Mouse (Mus musculus) spleen, postnatal 10 days (tissue): ENCODE measurements at regions not wholly inside any gene's neighbourhood (a gene's known extent, or its start where the extent isn't known, plus 50 kb on each side); places are given as distances from the start of the nearest gene placed in this dataset.
"Not testable (repeated sequence)": the region's sequence is repeated elsewhere in the genome, so short reads cannot be mapped to it uniquely, and the experiment has no call there.

Source experiments
- DNase-seq, 2 experiments: peaks; one replicate each; pipeline ENCODE4 v3.0.0; 2021 to 2022; ENCODE audit warnings: low spot score in 2 of 2

DNA sequence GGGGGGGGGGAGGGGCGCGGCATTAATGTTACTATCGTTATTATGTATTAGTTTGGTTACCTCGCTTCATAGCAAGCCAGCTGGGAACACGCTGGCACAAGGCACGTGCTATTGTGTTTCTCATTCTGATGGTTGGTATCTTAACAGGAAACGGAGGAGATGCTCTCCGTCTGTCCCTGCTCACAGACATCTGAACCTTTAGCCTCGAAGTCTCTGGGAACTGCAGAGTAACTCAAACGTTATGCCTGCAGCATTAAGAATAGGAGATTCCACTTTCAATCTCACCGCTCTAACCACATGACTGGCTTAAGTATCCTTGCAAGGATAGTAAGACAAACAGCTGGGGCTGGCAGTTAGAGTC is 80.0 kb downstream of the Nfkbiz start:
- no peak for DNase-seq

DNA sequence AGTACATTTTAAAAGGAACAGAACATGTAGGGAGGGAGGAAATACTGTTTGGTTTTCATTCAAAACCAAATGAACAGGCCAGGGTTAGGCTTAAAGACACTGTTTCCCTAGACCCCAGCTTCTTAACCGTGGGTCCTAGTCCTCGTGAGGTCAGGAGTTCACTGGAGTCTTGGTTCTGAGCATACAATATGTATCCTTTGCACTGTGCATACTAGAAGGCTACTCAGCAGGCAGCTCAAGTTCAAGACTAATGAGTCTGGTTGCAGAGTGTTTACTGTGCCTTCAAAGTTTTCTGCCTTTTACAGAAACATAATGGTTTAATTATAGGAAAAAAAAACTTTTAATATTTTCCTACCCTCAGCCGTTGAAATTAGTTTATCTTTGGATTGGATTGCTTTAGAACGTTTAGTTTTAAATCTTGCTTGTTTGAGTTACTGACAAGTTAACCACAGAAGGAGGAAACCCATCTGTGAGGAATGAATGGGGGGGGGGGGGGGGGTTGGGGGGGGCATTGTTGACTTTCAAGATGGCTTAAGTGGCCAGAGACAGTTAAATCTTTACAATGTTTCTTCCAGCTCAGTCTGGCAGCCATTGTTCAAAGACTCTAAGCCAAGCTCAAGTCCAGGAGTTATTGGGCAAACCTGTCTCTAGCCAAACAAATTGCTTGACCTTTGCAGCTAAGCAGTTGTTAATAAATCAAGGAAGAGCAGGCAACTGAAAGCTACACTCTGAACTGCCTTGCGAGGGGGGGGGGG is 80.6 kb downstream of the Nfkbiz start:
- DNase-seq, result no peak

DNA sequence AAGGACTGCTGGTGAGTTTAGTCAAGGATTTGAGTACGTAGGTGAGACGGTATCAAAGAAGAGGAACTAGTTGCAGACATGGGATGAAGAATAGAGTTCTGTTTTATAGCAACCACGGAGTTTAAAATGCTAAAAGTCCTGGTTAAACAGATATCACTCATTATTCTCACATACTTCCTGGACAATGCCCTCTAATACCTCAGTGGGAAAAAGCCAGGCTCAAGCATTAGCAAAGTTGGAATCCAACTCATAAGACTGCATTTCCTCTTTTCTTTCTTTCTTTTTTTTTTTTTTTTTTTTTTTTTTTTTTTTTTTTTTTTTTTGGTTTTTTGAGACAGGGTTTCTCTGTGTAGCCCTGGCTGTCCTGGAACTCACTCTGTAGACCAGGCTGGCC is 81.3 kb downstream of the Nfkbiz start:
- not testable (repeated sequence) for DNase-seq

GRCm38 (mm10) chr16:55756764-55757421 is 81.8 kb downstream of the Nfkbiz start:
- no peak for DNase-seq

GRCm38 (mm10) chr16:55755309-55755832 is 83.3 kb downstream of the Nfkbiz start:
- no peak for DNase-seq

DNA sequence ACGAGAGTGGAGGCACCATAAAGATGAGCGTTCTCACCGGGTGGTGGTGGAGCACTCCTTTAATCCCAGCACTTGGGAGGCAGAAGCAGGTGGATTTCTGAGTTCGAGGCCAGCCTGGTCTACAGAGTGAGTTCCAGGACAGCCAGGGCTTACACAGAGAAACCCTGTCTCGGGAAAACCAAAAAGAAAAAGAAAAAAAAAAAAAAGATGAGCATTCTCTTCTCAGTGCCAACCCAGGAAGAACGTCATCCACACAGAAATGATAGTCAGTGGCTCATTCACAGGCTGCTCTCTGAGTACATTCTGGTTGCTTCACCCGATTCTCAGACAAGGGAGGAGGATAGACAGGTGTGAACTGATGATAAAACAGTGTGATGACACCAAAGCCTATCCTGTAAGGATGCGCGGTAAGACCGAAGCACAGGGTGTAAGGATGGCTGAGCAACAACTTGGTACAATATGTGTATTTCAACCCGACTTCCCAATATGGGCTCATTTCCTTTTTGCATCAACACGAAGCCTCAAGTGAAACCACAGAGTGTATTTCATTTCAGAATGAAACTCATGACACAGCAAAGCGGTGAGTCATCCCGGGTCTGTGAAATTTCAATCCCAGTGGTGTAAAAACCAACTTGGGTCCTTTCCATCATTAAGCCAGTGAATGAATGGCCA is 84.5 kb downstream of the Nfkbiz start:
- DNase-seq, result no peak

DNA sequence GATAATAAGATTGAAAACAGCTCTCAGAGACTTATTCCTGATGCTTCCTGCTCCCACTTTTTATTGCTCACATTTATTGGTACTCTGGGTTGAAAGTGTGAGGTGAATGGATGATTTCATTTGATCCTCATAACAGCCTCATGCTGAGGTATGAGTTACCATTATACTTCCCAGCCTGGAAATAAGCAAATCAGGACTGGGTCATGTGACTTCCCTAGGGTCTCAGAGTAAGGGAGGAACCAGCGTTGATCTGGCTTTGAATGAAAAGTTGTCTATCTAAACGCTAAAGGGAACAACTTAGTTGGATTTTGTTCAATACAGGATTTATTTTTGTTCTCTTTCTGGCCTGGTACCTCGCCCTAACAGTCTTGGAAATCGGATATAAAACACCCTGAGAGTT is 85.3 kb downstream of the Nfkbiz start:
- DNase-seq, result no peak

GRCm38 (mm10) chr16:55747250-55747649 is 91.4 kb downstream of the Nfkbiz start:
- DNase-seq, result no peak

- no peak for DNase-seq
Observed at GRCm38 (mm10) chr16:55746159-55746558, 92.5 kb downstream of the Nfkbiz start.

- no peak for DNase-seq
Observed at GRCm38 (mm10) chr16:55745094-55745493, 93.6 kb downstream of the Nfkbiz start.

GRCm38 (mm10) chr16:55741099-55741863 is 97.4 kb downstream of the Nfkbiz start:
- DNase-seq, result no peak

GRCm38 (mm10) chr16:55738741-55739140 is 100.0 kb downstream of the Nfkbiz start:
- DNase-seq, result no peak

GRCm38 (mm10) chr16:55735476-55735968 is 103.2 kb downstream of the Nfkbiz start:
- no peak for DNase-seq

- no peak for DNase-seq
Observed at GRCm38 (mm10) chr16:55734301-55734700, 104.4 kb downstream of the Nfkbiz start.

DNA sequence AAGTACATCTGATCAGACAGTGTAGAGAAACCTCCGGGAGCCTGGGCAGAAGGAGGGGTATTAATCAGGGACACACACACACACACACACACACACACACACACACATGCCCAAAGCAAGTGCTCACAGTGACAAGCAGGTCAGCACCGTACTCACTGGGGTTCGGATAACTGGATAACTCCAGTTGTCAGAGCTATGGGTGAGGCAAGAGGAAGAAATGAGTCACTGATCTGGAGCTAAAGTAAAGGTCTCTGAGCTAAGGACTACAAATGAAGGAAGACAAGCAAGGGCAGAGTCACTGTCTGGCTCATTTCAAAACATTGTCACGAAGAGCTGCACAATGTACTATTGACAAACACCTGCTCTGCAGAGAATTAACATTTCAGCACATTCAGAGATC is 104.9 kb downstream of the Nfkbiz start:
- no peak for DNase-seq

DNA sequence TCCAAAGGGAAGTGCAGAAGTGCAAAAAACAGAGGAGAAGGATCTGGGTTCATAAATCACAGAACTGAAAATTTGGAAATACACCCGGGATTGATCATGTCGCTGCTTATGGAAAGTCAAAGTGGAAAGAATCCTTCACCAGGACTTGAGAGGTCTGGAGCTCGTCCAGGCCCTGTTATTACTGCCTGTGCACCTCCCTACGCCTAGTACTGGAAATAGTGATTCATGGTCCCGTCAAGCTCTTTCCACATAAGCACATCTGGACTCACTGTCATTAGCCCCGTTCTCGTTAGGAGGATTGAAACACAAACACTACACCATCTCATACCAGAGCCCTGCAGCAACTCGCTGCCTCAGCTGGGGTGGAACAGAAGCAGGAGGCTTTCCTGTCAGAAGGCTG is 107.7 kb downstream of the Nfkbiz start:
- DNase-seq, result no peak

DNA sequence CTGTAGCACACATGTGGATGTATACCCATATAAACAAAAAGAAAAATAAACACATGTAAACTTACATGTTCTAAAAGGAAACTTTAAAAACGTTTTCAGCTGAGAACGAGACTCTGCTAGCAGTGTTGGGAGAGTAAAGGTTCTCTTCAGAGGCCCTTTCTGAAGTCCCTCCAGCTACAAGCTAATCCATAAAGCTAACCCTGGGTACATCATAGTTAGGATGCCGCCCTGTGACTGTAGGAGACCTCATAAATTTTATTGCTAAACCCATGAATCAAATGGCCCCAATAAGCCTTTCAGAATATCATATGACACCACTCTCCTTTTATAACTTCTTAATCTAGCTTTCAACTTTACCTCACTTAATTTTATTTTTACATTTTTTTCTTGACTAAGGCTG is 112.2 kb downstream of the Nfkbiz start:
- DNase-seq, result no peak

DNA sequence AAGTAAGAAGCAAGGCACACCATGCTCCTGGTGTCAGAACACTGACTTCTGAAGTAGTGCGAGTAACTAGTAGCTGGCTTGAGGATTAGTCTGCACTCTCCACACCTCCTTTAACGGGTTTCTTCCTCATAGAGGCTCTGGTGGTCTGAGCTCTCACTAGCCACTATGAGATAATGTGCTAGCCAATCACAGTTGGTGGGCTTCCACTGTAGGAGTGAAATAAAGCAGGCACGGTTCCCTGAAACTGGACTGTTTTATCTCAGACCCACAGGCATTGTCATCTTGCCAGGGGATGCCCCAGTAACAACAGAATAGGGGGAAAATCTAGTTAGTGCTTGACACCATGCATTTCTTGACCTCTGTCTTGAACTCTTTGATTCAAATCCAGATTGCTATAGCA is 118.3 kb downstream of the Nfkbiz start:
- DNase-seq, result no peak

- no peak for DNase-seq
Observed at GRCm38 (mm10) chr16:55710017-55710416, 128.7 kb downstream of the Nfkbiz start.

- DNase-seq, result no peak
Observed at GRCm38 (mm10) chr16:55706502-55706901, 132.2 kb downstream of the Nfkbiz start.

DNA sequence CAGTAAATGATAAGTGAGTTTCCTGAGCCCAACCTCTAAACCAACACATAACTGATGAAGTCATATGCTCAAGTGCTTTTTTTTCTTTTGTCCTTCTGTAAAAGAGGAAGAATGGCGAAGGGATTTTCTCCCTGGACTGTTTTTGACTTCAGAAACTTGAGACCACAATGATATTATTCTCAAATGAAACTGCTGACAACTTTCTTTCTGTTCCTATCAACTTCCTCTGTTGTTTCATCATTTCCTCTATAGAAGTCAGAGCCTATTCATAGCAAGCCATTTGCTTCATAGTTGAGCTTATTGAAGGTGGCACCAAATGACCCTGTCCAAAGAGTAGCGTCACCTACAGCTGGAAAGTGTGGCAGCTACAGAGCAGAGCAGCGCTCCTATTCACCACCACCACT is 140.2 kb downstream of the Nfkbiz start:
- DNase-seq, result no peak

GRCm38 (mm10) chr16:55691069-55691468 is 147.6 kb downstream of the Nfkbiz start:
- DNase-seq, result no peak
